Mouse (Mus musculus): ENCODE measurements at regions not wholly inside any gene's neighbourhood (a gene's known extent, or its start where the extent isn't known, plus 50 kb on each side); places are given as distances from the start of the nearest gene placed in this dataset.

DNA sequence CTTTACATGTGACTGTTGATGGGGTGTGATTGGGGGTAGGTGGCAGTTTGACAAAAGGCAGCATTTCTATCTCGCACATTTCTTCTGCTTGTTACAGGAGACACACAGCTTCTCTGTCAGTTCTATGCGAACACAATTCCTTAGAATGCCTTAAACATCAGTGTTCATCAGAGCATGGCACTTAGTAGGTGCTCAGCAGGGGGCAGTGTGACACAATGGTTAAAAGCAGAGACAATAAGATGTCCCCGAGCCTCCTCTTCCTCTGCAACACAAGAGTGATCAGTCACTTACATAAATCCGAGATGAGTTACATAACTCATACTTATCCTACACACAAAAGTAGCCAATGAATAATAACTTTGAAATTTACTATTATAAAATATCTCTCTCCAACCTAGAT is 688.1 kb downstream of the Gm826 start:
- DNase-seq (ENCODE audit: low read depth, low spot score) = no peak

DNA sequence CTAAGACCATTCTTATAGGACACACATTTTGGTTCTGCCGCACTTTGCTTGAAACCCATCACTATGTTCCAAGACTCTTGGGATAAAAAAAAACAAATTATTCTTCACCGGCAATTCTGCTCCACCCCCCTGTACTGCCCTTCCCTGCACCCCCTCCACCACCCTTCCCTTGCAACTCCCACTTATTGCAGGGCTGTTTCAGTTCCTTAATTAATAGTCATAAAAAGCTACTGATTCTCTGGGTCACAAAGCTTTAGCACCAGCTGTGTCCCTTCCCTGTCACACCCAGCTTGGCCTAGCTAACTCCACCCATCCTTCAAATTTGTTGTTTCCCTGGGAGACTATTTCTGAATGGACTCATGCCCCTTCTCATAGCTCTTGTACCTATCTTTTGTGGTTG is 687.4 kb downstream of the Gm826 start:
- no peak for DNase-seq (ENCODE audit: low read depth, low spot score)

DNA sequence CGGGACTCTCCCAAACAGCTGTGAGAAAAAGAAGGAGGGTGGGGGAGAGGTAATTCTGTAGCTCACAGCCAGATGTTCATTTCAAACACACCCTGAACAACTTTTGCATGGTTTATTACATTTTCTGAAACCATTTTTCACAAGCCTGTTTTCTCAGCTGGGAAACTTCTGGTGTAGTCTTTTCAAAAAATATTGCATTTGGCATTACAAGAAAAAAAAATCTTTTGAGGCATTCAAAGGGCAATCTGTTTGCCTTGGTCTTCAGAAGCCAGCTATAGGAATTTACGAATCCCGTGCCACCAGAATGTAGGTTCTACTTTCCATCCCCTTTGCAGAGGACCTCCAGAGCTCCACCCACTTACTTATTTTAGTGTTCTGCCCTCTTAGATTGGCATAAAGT is 681.7 kb downstream of the Gm826 start:
- no peak for DNase-seq (ENCODE audit: low read depth, low spot score)

DNA sequence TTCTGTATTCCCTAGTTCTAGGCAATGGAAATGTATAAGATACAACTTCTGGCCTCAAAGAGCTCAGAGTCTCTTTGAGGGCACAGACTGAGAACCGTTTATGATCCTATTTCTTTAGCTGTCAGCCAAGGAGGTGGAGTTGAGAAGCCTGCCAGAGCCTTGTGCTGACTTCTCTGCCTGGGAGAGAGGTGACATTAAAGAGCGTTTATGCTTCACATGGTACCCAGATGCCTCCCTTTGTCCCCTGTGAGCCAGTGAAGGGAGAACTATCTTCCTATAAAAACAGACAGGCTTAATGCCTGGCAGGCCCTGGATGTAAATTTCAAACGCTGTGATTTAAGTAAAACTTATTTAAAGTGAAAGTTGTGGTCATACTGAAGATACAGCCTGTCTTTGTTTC is 657.1 kb downstream of the Gm826 start:
- DNase-seq (ENCODE audit: low read depth, low spot score) = no peak

DNA sequence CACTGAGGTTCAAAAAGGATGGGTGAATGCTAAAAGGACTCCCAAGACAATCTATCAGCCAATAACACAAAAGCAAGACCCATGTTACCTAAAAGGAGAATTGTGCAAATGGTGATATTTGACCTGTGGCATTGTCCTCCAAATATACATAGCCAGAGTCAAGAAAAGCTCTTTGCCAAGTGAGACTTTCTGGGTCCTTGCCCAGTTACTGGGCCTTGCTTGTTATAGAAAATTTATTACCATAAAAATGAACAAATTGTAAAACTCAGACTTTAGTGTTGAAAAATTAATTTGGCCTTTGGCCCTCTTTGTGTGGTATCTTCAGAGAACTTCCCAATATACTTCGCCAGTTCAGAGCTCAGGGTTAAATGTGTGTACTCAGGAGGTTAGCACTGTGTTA is 653.3 kb downstream of the Gm826 start:
- DNase-seq (ENCODE audit: low read depth, low spot score) = no peak

DNA sequence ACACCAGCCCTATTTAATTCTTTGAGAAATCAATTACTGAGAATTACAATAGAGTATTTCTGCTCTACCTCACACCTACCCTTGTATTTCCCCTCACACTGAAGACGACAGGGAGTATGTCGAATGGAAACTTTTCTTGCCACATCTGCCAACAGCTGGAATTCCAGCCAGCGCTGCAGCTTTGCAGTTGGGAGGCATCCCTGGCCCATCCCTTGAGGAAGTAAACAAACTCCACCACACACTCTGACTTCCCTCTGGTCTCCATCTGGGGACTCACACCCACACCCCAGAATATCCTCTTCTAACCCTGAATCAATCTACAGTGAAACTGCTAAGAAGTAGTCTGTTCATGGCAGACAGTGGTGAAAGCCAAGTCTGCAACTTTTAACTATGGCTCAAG is 630.9 kb downstream of the Gm826 start:
- no peak for DNase-seq (ENCODE audit: low read depth, low spot score)

DNA sequence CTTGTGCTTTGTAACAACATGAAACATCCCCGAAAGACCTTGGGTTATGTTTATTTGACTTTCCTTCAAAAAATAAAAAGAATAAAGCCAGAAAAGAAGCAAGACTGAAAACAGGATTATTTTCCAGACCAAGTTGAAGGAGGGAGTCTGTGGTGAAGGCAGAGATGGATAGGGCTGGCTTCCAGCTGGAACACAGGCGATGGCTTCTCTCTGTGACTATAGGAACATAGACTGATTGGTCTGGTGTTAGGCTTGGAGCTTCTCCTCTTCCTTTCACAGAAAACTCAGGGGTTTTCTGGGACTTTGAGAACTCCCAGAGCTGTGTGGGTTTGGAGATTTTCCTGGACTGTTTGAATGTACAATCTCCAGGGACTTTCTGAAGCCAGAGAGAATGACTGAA is 625.8 kb downstream of the Gm826 start:
- DNase-seq (ENCODE audit: low read depth, low spot score) = no peak

DNA sequence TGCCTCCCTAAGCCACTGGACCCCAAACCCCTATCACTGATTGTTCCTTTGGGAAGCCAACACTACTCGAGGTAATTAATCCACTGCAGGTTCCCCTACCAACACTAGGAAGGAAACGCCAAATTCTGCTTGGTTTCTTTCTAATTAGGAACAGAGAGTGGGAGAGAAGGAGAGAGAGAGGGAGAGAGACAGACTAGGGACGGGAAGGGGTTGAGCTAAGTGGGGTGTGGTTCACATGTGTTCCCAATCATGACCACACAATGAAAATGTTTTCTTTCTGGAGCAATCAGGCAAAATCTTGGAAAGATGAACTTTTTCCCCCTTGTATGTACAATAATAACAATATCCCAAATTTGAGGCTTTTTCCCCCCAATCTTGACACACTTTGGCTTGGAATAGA is 619.3 kb downstream of the Gm826 start:
- DNase-seq (ENCODE audit: low read depth, low spot score) = no peak

DNA sequence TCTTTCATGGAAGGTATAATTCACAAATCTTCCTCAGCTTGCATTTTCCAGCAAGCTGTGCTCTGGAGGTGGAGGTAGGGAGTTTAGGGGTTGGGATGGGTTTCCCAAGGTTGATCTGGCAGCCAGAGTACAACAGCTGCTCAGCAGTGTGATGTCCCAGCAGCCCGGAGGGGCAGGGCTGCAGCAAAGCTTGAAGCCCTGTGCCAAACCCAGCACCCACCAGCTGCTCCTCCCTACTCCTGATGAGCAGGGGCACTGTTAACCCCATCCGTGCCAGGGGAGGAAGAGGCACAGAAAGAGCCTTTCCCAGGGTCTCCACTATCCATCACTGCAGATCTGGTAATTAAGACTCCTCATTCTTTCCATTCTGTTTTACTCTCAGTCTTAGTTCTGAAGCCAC is 615.2 kb downstream of the Gm826 start:
- DNase-seq (ENCODE audit: low read depth, low spot score) = no peak

DNA sequence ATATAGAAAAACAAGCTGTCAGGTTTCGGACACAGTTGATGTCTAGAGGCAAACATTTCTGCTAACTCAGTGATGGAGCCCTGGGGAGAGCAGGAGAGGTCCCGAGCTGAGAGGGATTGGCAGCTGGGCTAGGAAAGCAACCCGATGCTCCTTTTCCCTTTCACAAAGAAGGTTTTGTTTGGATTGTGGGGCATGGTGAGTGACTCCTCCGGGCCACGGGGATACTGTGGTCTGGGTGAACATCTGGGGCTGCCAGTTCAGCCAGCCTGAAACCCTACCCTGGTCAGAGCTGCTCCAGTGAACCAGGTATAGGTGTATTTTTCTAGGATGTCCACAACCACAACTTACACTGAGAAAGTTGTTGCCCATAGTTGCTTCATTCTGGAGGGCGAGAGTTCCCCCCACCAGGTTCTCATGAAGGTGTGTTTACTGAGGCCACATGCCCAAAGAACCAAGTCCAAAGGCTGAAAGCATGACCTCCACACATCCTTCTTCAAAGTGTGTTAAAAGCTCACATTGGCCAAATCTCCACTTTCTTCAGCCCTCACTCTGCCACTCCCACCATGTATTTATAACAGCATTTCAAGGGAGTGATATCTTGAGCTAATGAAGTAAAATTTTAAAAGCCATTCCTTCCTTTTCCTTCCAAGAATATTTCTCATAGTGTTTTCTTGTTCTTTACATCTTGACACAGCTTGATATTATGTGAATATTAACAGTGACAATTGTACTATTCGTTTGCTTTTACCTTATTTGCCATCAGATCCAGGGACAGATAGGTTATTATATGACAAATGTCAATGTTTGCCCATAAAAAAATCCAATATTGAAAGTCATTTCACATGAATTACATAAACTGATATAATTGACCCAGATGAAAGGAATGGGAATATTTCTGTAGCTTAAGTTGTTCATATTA is 608.5 kb downstream of the Gm826 start:
- DNase-seq (ENCODE audit: low read depth, low spot score) = no peak

DNA sequence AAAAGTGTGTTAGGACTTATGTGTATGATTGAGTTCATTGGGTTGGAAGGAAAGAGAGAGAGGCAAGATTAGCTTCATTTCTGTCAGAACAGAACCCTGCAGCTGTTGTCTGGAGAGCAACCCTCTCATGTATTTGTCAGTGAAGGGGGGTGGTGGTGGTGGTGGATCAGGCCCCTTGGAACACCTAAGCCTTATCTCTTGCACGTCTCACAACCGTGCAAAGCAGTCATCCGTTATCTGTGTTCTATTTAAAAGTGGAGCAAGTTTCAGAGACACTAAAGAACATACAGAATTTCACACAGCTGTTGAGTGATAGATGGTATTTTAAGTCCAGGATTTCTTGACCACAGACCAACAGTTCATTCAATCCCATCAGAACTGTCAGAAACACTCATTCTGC is 604.7 kb downstream of the Gm826 start:
- DNase-seq (ENCODE audit: low read depth, low spot score) = no peak

DNA sequence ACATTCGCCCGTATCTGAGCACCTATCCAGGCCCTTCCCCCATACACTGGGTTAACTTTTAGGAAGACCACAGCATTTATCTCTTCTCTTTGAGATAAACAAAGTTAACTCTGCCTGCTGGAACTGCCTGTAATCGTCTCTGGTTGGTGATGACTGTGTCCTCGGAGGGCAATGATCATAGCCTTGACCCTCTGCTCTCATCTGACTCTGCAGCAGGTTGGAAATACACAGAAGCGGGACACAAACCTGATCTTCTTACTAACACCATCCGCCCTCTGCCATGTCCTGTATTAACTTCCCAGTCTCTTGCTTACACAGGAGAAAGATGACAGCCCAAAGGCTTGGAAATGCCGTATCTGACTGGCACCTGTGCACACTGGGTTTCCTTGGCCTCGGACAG is 603.7 kb downstream of the Gm826 start:
- DNase-seq (ENCODE audit: low read depth, low spot score) = no peak

DNA sequence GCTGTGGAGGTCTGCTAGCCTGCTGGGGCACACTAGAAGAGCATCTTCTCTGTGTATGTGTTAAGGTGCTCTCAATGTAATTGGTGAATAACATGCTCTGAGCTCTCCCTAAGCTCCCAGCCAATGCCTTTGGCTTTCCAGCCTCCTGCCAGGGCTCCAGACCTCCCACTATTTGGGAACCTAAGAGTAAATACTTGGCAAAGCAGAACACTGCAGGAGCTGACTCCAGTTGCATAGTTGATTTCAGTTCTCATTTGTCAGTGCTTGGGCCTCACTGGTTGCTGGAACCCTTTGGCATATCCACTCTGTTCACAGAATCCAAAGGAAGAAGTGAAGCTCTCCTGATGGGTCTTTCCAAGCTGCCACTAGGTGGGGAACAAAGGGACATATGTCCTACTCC is 602.7 kb downstream of the Gm826 start:
- DNase-seq (ENCODE audit: low read depth, low spot score) = no peak

DNA sequence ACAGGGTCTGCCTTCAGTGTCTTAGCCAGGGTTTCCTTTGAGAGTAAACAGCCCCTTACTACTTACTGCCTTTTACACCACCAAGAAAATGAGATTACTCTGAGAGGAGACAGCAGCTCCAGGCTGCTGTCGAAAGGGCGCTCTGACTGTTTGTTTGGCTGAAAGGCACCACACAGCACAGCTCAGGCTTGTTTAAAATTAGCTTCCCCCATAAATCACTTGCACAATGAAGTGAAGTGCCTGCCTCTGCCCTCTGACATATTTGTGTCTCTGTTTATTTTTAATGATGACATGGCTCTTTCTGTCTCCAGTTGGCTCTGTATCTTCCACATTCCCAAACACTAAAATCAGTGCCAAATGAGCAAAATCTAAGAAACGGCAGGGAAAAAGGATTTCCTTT is 601.5 kb downstream of the Gm826 start:
- DNase-seq (ENCODE audit: low read depth, low spot score) = no peak

DNA sequence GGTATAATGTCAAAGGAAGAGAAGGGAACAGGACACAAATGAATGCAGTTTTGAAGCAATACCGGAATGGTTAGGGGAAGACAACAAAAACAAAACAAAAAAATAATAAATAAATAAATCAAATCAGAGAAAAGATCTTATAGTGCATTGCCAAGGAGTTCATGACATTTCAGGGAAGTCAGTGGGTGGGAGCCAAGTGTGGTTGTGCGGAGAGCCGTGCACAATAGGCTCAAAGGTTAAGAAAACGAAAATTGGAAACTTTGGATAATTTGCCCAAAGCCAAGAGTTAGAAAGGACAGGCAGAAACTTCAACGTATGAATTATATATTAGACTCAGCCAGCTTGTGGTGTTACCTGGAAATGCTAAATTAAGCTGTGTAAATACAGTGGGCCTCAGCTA is 599.4 kb downstream of the Gm826 start:
- no peak for DNase-seq (ENCODE audit: low read depth, low spot score)

DNA sequence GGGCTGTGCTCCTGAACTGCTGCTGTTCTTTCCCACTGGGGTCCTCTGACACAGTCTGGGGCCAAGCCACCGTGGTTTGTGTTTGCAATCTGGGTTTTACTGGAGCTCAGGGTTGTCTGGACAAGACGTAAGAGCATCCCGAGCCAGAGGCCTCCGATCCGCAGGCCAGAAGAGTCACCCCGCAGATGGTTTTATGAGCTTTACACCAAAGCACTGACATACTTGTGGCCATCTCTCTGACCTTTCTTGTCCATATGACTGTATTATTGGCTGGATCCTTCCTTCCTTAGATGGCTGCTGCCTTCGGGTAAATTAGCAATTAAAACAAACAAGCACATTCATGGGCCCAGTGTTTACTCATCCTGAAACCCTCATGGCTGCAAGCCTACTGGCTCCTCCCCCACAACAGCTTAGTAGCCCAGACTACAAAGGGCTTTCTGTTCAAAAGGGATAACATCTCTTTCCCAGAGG is 578.4 kb downstream of the Gm826 start:
- no peak for DNase-seq (ENCODE audit: low read depth, low spot score)

DNA sequence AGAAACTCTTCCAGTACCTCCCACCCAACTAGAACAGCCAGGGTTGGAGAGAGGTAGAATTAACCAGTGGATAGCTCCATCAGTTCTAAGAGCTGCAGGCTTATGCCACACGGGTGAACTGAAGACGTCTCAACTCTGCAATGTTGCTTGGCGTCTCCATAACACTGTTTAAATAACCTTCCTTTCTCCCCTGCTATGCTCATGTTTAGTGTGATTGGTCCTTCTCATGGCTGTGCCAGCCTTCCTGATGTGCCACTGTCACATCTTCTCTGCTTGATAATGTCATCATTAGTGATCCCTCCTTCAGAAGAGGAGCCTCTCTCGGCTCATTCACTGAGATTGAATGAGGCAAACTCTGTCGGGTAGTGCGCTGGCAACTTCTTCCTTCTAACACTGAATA is 573.2 kb downstream of the Gm826 start:
- no peak for DNase-seq (ENCODE audit: low read depth, low spot score)

DNA sequence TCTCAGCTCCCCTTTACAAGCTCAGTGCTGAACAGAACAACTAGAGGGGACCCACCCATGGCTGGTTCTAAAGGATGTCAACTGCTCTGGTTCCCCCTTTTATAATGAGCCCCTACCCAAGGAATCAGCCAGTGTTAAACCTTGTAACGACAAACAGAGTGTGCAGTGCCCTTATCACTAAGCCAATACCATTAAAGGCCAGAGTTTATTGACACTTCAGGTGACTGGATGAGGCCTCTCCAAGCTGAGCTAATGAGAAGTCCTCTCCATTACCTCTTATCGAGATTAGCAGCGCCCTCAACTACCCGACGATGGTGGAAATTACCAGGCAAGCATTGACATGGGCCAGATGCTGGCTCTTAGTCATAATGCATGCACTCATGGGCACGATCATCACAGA is 570.8 kb downstream of the Gm826 start:
- DNase-seq (ENCODE audit: low read depth, low spot score) = no peak
